In the genomic region with DNA sequence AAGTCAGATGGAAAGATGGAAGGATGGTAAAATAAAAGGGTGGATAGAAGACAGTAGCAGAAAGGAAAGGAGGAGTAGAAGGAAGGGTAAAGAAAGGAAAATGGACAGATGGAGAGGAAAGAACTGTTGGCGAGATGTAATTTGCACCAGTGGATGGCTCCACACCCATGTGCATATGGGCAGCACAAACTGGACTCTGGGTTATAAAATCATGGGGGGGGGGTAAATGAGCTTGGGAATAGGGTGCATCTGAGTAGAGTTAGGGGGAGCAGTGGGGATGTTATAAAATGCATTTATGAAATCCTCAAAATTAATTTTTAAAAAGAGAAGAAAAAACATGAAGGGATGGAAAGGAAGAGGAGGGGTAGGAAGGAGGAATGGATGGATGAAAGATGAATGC, we compare ENCODE assay signal across 8 mouse cellular contexts. TPM values are rescaled to one million over a fixed set of nuclear protein-coding genes. Genes with fewer than 3 reads are reported as not detected.
DNase-seq lines count a peak whose midpoint lies in the region; ATAC-seq and TF ChIP-seq lines count a peak whose summit lies in the region.

No protein-coding gene starts in this region.

- H3K4me1 ChIP-seq in heart, embryonic 13.5 days: peaks cover 7% of the 10 kb centered on the region; the same call in 1 of the 2 replicates
- H3K4me1 ChIP-seq in G1E (ENCODE audit: insufficient read depth, low read depth, low read length): peaks cover 7% of the 10 kb centered on the region; the same call in 1 of the 2 replicates
- 0 out of 2 replicates have a peak, but pooled peaks cover 12% of the 10 kb centered on the region for H3K4me1 ChIP-seq in hindbrain, embryonic 10.5 days (replicated peaks)

- no peaks in the 10 kb centered on the region for H3K79me2 ChIP-seq in macrophage (ENCODE audit: inconsistent target)

- H3K4me2 ChIP-seq in heart, embryonic 13.5 days: peak overlapping the region; percentile 69

- ATAC-seq in heart, embryonic 13.5 days (ENCODE audit: extremely low read depth, insufficient number of reproducible peaks, low FRiP score, low TSS enrichment): no peak
- no peak for ATAC-seq in G1E (ENCODE audit: extremely low read depth, insufficient number of reproducible peaks, low FRiP score, poor library complexity, severe bottlenecking)
- no peak for ATAC-seq in erythroid progenitor cell, adult 5-6 weeks (replicated peaks; ENCODE audit: low FRiP score, poor library complexity, severe bottlenecking)

- no peak for DNase-seq in heart, postnatal 25 days (ENCODE audit: low spot score)
- no peak for DNase-seq in G1E (ENCODE audit: low spot score)
- no peak for DNase-seq in hindbrain, embryonic 10.5 days (ENCODE audit: low spot score)
- DNase-seq in urinary bladder, postnatal 36 days (ENCODE audit: low spot score in 2 of 2): no peak
- no peak for DNase-seq in left cerebral cortex, postnatal 25 days (ENCODE audit: low spot score in 2 of 2)

- no peak for TF ChIP-seq CTCF in G1E (IDR thresholded peaks at IDR 0.05; ENCODE audit: low read depth, low read length)

- no peaks in the 10 kb centered on the region for H3K27me3 ChIP-seq in heart, embryonic 13.5 days (replicated peaks)
- no peaks in the 10 kb centered on the region for H3K27me3 ChIP-seq in G1E (ENCODE audit: insufficient read depth, low read length)
- H3K27me3 ChIP-seq in hindbrain, embryonic 10.5 days (ENCODE audit: insufficient read depth, poor library complexity, severe bottlenecking): no peaks in the 10 kb centered on the region

- intact Hi-C loops in heart, postnatal 25 days (cut with DNase I): no loop called here
- intact Hi-C loops in left cerebral cortex, postnatal 25 days (cut with DNase I): no loop called here

- 67% methylated on average over 1 of the region's 1 CpGs for WGBS in heart, embryonic 13.5 days
- WGBS in hindbrain, embryonic 10.5 days: 79% methylated on average over 1 of the region's 1 CpGs
- 88% methylated on average over 1 of the region's 1 CpGs for WGBS in macrophage (ENCODE audit: missing documents)

- peak overlapping the region; percentile 77 for H3K9ac ChIP-seq in heart, embryonic 13.5 days

- H3K36me3 ChIP-seq in heart, embryonic 13.5 days: peaks cover 14% of the 10 kb centered on the region
- H3K36me3 ChIP-seq in G1E (replicated peaks) (peaks cover 23% of the 10 kb centered on the region), macrophage (ENCODE audit: inconsistent target) (no peaks in the 10 kb centered on the region)
- peaks cover 12% of the 10 kb centered on the region for H3K36me3 ChIP-seq in hindbrain, embryonic 10.5 days

- no peaks in the 10 kb centered on the region for H3K9me3 ChIP-seq in heart, embryonic 13.5 days
- H3K9me3 ChIP-seq in G1E (replicated peaks): no peaks in the 10 kb centered on the region
- H3K9me3 ChIP-seq in hindbrain, embryonic 10.5 days: no peaks in the 10 kb centered on the region

- H3K4me3 ChIP-seq in heart, embryonic 13.5 days: peak overlapping the region; percentile 59
- H3K4me3 ChIP-seq in G1E (ENCODE audit: low read depth, low read length): peak overlapping the region; percentile 72
- peak overlapping the region; percentile 55 for H3K4me3 ChIP-seq in hindbrain, embryonic 10.5 days
- H3K4me3 ChIP-seq in macrophage (ENCODE audit: inconsistent target): peak overlapping the region; percentile 52

- H3K27ac ChIP-seq in heart, embryonic 13.5 days (replicated peaks): no peak overlapping the region
- no peak overlapping the region for H3K27ac ChIP-seq in hindbrain, embryonic 10.5 days
- no peak overlapping the region for H3K27ac ChIP-seq in macrophage

RNA-seq across cellular contexts. Expression of a gene that starts 0.7 kb away (rescaled TPM):
- polyA plus RNA-seq in heart, embryonic 13.5 days (2015; fragmentation: Nextera tagmentation; extraction: Ambion mirVana): 1.3 and 1.4 TPM in 2 replicates
- 10 to 100 TPM; 16.2 to 20.4 TPM for total RNA-seq in heart, postnatal 25 days (2021)
- total RNA-seq in G1E (2014; fragmentation: Nextera tagmentation) (22.1 and 24.5 TPM in 2 replicates), G1E (2017) (8.4 and 9.8 TPM in 2 replicates)
- polyA plus RNA-seq in G1E (2012) (1.6 and 2.1 TPM in 2 replicates), macrophage (2018) (32.6 to 38.0 TPM (median 34.4 TPM) in 3 replicates)
- polyA plus RNA-seq in hindbrain, embryonic 10.5 days (2016; fragmentation: Nextera tagmentation; extraction: Ambion mirVana): 2.1 and 2.6 TPM in 2 replicates
- total RNA-seq in macrophage (2018; cell fraction: chromatin; rRNA removed): 10 to 100 TPM in 4 of 26 experiments, 1 to 10 TPM in 22; 1.9 to 14.8 (median 6.0) TPM
- 10 to 100 TPM; 39.6 to 58.4 (median 50.4) TPM for total RNA-seq in macrophage (2018; cell fraction: cytosol; rRNA removed)
- 10 to 100 TPM; 12.1 to 58.1 (median 27.1) TPM for total RNA-seq in macrophage (2018; cell fraction: nucleus; rRNA removed)
- total RNA-seq in erythroid progenitor cell, adult 5-6 weeks (2015; ENCODE audit: low replicate concordance): 8.0 and 12.3 TPM in 2 replicates
- total RNA-seq in erythroid progenitor cell, adult 5-6 weeks (2017; ENCODE audit: low replicate concordance): 1.7 TPM in 1 of 2 replicates, not detected in the other
- total RNA-seq in left cerebral cortex, postnatal 25 days (2021): 100 to 1,000 TPM; 350 to 363 TPM

RNA-seq across cellular contexts. Expression of a gene that starts 21.5 kb away (rescaled TPM):
- polyA plus RNA-seq in heart, embryonic 13.5 days (2015; fragmentation: Nextera tagmentation; extraction: Ambion mirVana): 25.3 and 26.8 TPM in 2 replicates
- total RNA-seq in heart, postnatal 25 days (2021): 10 to 100 TPM; 14.3 to 15.6 TPM
- total RNA-seq in G1E (2014; fragmentation: Nextera tagmentation): 3.2 and 5.1 TPM in 2 replicates
- total RNA-seq in G1E (2017): 30.7 and 32.2 TPM in 2 replicates
- 0.47 and 0.50 TPM in 2 replicates for polyA plus RNA-seq in G1E (2012)
- polyA plus RNA-seq in hindbrain, embryonic 10.5 days (2016; fragmentation: Nextera tagmentation; extraction: Ambion mirVana): 27.4 and 31.3 TPM in 2 replicates
- 1 to 10 TPM in 10 of 26 experiments, under 1 TPM in 5, not detected in 11; 0.77 to 5.6 (median 1.3) TPM for total RNA-seq in macrophage (2018; cell fraction: chromatin; rRNA removed)
- 10 to 100 TPM in 24 of 26 experiments, 1 to 10 TPM in 2; 7.2 to 21.6 (median 15.0) TPM for total RNA-seq in macrophage (2018; cell fraction: cytosol; rRNA removed)
- total RNA-seq in macrophage (2018; cell fraction: nucleus; rRNA removed): 1 to 10 TPM in 25 of 26 experiments, under 1 TPM in 1; 0.86 to 9.3 (median 3.8) TPM
- polyA plus RNA-seq in macrophage (2018): 12.3 to 15.3 TPM (median 14.0 TPM) in 3 replicates
- 4.6 and 14.1 TPM in 2 replicates for total RNA-seq in erythroid progenitor cell, adult 5-6 weeks (2015; ENCODE audit: low replicate concordance)
- total RNA-seq in erythroid progenitor cell, adult 5-6 weeks (2017; ENCODE audit: low replicate concordance): 3.4 and 3.5 TPM in 2 replicates
- total RNA-seq in left cerebral cortex, postnatal 25 days (2021): 10 to 100 TPM; 11.4 to 12.4 TPM

Comparison
In these comparisons a context has a peak if more than half of its experiments do, and no peak if none do; other contexts are left out.
1. RNA of a gene that starts 0.7 kb away (total RNA-seq): 350 to 363 TPM in left cerebral cortex, postnatal 25 days; 8.4 to 24.5 TPM in G1E, 16.2 to 20.4 TPM in heart, postnatal 25 days and 1.7 to 12.3 TPM in erythroid progenitor cell, adult 5-6 weeks; every median in the first group is over 10 times any median in the second.
2. Peak in every context shown above with its lines, with median percentiles within 50 percentile points of each other: H3K4me3 ChIP-seq.